ENCODE assay signal across 26 mouse cellular contexts in the genomic region with DNA sequence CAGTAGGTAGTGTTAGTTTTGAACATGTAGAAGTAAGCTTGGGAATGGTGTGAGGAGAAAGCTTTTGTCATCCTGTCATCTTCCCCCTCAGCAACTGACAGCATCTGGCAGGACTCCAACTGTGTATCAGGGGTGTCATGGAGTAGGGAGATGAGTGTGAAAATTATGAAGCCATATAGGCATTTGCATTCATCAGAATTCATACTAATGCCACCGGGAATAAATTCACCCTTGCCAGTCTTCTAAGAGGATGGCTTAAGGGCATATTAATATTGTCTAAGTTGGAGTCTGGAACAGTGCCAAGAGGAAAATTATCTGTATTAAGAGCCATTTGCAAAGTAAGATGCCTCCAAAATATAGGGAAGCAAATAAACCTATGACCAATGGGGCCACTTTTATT.
"Had no signal": no experiment of that assay in that cellular context is flagged by ENCODE, and none has a peak within 500 bp of the region (broad histone marks: within the 10 kb centered on the region; RNA-seq: fewer than 3 reads in every experiment).

No protein-coding gene starts in this region.

- DNase-seq: gastrocnemius, postnatal 14 days; gastrocnemius, postnatal 36 days; heart, adult 11 months; heart, adult 2 months; heart, postnatal 14 days; heart, postnatal 36 days; kidney, adult 18-20 months; kidney, adult 8-10 months; kidney, postnatal 10 days; kidney, postnatal 25 days; kidney, postnatal 4 days; liver; liver, embryonic 13.5 days had no signal

- H3K9me3 ChIP-seq: heart, embryonic 13.5 days; heart, embryonic 15.5 days; hindbrain, embryonic 12.5 days; hindbrain, embryonic 15.5 days; limb, embryonic 10.5 days; limb, embryonic 12.5 days; liver, embryonic 13.5 days; liver, embryonic 15.5 days had no signal

- H3K36me3 ChIP-seq: heart, embryonic 13.5 days; heart, embryonic 15.5 days; hindbrain, embryonic 12.5 days; hindbrain, embryonic 15.5 days; limb, embryonic 10.5 days; limb, embryonic 12.5 days; liver, embryonic 13.5 days; liver, embryonic 15.5 days had no signal

- H3K27ac ChIP-seq: heart, adult 2 months; heart, embryonic 13.5 days; heart, embryonic 15.5 days; hindbrain, embryonic 12.5 days; hindbrain, embryonic 15.5 days; hindbrain, postnatal 0 days; layer of hippocampus, adult 2 months; left cerebral cortex, adult 2 months; limb, embryonic 10.5 days; limb, embryonic 12.5 days; liver, embryonic 13.5 days; liver, embryonic 15.5 days had no signal

- H3K4me3 ChIP-seq: heart, adult 2 months; heart, embryonic 13.5 days; heart, embryonic 15.5 days; hindbrain, embryonic 12.5 days; hindbrain, embryonic 15.5 days; layer of hippocampus, adult 2 months; left cerebral cortex, adult 2 months; limb, embryonic 10.5 days; limb, embryonic 12.5 days; liver, embryonic 13.5 days; liver, embryonic 15.5 days had no signal

- H3K4me1 ChIP-seq: heart, embryonic 13.5 days; heart, embryonic 15.5 days; hindbrain, embryonic 12.5 days; hindbrain, embryonic 15.5 days; limb, embryonic 10.5 days; limb, embryonic 12.5 days; liver, embryonic 13.5 days; liver, embryonic 15.5 days had no signal

- H3K9ac ChIP-seq: heart, embryonic 13.5 days; heart, embryonic 15.5 days; hindbrain, embryonic 12.5 days; hindbrain, embryonic 15.5 days; limb, embryonic 12.5 days; liver, embryonic 13.5 days; liver, embryonic 15.5 days had no signal

- ATAC-seq: hindbrain, postnatal 0 days; intestine, embryonic 16.5 days had no signal

- H3K27me3 ChIP-seq: heart, embryonic 13.5 days; heart, embryonic 15.5 days; hindbrain, embryonic 12.5 days; hindbrain, embryonic 15.5 days; limb, embryonic 12.5 days; liver, embryonic 13.5 days; liver, embryonic 15.5 days had no signal

- H3K4me2 ChIP-seq: heart, embryonic 11.5 days; heart, embryonic 13.5 days; heart, embryonic 15.5 days; hindbrain, embryonic 12.5 days; hindbrain, embryonic 15.5 days; limb, embryonic 12.5 days; liver, embryonic 11.5 days; liver, embryonic 13.5 days; liver, embryonic 15.5 days had no signal
